Mouse (Mus musculus): ENCODE measurements around the gene H13.
"Not testable (repeated sequence)": the region's sequence is repeated elsewhere in the genome, so short reads cannot be mapped to it uniquely, and the experiment has no call there.

The H13 gene

DNA sequence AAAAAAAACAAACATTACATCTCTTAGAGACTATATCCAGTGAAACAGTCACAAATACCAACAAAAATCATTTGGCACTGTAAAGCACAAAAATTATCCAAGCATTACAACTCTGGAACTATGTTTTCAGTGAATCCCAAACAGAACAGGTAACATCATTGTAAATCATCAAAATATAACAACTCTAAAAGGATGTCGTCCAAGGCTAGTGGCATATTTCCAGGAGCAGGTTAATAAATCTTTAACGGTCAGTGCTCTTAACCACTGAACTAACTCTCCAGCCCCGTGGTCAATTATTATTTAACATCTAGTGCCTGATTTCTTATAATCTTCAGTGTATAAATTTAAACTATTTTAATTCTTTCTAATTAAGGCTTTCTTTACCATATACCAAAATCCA lies 3.1 kb upstream of the H13 start:
- not testable (repeated sequence) for DNase-seq (ENCODE audit: low spot score)

DNA sequence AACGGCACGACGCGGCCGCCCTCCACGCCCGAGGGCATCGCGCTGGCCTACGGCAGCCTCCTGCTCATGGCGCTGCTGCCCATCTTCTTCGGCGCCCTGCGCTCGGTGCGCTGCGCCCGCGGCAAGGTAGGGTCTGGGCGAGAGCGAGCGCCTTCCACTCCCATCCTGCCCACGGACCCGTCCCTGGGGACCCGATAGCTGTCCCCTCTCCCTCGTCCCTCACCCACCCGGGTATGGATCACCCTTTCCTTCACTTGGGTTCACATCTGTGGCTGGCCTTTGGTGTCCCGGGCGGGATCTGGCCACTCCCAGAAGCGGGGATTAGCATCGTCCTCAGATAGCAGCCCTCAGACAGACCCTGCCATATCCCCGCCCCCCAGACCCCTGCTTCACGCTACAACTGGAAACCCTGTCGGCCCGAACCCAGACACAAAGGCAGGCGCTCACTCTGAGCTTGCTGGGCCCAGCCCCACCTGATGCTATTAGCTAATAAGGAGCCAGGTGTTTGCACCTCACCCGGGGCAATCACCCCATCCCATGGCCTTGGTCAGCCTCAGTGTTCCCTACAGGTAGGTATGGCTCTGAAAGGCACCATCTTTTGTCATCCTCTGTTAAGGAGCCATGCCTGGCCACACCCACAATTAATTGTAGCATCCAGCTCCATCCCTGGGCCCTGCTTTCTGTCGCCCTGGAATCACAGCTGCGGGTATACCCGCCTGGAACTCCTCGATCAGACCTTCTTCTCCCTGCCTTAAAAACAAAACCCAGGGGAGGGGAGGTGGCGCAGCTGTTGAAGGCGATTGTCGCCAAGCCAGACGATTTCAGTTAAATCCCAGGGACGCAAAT lies 601 bp downstream of the H13 start:
- DNase-seq (ENCODE audit: low spot score): no peak

DNA sequence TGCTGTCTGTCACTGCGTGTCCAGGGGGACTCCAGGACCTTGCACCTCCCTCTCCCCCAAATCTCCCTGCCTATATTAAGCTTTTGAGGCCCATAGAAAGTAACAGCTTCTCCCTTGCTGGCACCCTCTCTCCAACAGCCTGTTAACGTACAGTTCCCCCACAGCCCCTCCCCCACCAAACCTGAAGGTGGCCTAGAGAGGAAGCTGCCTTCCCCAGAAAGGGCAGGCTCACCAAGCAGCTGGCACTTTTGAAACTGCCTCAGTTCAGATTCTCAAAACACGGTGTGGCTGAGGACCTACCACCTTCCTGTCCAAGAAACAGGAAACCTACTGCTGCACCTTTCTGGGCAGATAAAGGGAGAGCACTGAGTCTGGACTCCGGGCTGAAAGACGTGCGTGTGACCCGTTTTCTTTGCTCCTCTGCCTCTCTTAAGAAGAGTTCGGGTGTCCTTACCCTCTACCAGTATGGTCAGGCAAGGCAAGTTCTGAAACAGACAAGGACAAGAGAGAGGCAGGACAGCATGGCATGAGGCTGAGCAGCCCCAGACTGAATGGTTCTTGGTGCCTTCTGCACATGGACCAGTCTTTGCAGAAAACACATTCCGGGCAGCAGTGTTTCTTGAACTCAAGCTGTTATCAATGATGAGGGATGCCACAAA lies 1.9 kb downstream of the H13 start:
- DNase-seq (ENCODE audit: low spot score): no peak

DNA sequence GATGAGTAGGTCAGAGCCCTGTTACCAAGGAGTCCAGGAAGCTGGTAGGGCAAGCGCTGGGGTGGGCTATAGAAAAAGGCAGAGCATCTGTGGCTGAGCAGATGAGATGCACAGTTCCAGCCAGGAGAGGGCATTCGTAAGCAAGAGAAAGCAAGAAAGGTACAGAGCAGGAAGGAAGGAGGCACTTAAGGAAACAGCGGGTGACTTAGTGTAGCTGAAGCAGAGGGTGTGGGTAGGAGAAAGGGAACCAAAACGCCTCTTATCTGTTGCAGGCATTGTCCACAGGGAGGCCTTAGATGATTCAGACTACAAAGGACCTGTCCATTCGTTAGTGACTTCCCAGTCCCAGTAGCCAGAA lies 2.4 kb downstream of the H13 start:
- DNase-seq (ENCODE audit: low spot score): no peak

DNA sequence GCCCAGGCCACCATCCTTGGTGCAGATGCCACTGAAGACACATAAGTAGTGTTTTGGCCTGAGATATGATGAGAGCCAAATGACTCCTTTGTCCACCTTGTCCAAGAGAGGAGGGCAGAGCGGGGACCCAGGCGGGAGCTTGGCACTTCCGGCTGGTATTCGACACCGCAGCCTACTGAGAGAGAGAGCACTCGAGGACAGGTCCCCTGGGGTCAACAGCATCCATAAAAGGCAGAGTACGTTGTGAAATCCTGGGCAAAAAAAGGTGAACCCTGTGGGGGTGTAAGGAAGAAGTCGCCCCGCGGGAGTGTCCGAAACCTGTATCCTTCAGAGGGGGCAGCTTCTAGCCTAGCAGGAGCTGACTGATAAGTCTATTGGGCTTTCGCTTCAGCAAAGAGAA lies 2.9 kb downstream of the H13 start:
- DNase-seq (ENCODE audit: low spot score): no peak

DNA sequence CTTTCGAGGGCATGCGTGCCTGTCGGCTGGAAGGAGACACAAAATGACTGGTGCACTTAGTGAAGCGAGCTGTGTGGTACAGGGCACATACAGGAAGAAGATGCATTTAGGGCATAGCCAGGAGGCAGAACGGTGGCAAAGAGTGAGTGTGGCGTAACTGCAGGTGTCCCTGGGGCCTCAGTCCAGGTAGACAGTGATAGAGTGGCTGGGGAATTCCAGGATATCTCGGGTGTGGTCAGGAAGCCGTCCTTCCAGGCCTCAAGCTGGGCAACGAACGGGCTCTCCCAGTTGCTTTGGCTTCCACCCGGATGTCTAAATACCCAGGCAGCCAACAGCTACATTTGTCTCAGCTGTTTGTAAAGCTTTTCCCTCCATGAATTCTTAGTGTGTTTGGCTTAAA lies 4.9 kb downstream of the H13 start:
- DNase-seq (ENCODE audit: low spot score): no peak

DNA sequence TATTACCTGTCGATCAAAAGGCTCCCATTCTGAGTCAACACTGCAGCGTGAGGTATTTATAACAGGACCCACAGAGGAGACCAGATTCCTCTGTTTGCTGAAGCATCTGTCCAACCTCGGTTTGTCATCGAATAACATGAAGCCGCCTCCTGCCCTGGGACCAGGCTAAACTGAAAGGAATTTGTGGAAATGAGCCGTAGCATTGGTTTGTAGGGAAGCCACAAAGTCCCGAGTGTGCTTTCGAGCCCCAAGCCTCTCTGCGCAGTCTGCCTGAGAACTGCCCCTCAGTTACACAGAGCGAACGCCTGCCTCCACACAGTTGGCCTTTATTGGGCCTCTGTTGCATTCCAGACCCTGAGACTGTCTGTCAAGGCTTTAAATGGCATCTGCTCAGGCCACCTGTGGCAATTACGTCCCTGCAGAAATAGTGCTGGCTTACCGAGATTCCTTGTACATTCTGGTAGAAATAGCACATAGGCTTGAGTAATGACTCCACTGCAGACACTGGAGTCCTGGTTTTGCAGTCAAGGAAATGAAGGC lies 6.1 kb downstream of the H13 start:
- DNase-seq (ENCODE audit: low spot score): no peak

DNA sequence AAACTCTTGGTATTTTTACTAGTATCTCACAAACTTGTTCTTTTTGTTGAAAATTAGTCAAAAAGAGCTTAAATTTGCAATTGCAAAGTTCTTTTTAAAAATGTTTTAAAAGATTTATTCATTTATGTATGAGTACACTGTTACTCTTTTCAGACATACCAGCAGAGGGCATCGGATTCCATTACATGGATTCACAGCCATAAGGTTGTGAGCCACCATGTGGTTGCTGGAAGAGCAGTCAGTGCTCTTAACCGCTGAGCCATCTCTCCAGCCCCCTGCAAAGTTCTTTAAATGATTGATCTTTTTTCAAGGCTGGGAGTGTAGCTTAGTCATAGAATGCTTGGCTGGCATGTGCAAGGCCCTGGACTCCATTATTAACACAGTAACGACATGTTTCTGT lies 9.0 kb downstream of the H13 start:
- no peak for DNase-seq (ENCODE audit: low spot score)

DNA sequence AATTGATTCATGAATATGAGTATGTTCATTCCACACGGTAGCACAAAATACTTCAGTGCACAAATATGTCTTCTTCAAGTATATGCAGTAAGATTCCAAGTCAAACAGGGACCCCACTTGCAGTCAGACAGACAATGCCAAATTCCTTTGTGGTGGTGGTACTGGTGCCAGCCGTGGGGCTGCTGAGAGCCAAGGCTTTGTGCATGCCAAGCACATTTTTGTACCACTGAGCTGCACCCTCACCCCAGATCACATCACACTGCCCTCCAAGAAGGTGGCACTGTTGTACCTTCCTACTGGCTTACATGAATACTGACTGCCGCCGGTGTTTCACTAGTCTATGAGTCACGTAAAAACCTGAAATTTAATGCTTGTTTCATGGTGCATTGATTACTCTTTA lies 9.7 kb downstream of the H13 start:
- DNase-seq (ENCODE audit: low spot score): no peak

DNA sequence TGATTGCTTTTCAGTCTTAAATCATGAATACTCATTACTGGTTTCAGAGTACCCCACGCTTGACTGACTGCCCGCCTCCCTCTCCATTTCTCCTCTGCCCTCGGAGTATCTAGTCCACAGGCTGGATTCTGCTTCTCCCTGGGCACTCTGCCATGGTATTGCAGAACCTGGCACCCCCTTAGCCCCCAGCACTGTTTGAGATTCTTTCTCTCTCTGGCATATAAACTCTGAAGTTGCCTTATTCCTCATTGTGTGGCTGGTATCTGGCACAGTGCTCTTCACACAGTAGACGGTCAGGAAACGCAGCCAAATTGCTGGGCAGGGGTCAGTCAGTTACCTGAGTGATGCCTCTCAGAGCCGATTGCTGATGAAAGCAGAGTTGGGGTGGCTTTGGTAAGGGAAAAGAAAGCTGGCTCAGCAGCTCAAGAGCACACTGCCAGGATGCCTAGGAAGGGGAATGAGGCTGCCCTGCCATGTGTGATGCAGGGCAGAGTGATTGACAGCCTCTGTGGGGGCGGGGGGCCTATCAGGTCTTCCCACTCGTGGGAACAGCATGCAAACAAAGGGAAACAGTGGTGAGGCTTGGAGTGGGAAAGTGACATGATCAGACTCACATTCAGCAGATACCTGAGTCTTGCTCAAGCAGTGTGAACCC lies 10.6 kb downstream of the H13 start:
- no peak for DNase-seq (ENCODE audit: low spot score)

DNA sequence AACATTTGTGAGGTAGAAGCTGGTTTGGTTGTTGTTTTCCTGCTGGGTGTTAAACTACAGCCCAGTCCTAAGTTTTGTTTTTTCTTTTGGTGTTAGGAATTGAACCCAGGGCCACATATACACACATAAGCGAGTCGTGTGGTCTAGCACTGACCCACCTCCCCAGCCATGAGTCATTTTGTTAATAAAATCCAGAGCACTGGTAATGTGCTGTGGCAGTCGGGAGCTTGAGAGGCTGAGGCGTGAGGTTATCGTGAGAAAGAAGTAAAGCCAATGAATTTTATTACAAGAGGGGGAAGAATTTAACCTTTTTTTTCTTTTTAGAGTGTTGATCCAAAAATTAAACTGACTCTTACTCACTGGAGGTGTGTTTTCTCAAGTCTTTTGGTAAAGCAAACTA lies 13.8 kb downstream of the H13 start:
- no peak for DNase-seq (ENCODE audit: low spot score)

DNA sequence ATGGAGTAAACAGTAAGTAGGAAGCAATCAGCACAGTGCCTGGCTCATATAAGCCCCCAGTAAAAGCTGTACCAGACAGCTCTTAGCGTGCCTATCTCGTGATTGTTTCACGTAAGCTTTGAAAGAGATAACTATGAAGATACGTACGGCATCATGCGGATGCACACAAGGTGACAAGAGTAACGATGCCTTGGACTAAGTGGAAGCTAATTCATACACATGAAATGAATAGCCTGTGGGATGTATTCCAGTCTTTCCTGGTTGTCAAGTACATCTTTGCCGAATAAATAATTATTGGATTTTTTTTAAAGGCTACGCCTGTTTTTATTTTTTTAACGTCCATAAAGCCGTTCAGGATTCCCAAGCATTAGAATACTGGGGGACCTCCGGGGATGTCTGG lies 17.1 kb downstream of the H13 start:
- no peak for DNase-seq (ENCODE audit: low spot score)

DNA sequence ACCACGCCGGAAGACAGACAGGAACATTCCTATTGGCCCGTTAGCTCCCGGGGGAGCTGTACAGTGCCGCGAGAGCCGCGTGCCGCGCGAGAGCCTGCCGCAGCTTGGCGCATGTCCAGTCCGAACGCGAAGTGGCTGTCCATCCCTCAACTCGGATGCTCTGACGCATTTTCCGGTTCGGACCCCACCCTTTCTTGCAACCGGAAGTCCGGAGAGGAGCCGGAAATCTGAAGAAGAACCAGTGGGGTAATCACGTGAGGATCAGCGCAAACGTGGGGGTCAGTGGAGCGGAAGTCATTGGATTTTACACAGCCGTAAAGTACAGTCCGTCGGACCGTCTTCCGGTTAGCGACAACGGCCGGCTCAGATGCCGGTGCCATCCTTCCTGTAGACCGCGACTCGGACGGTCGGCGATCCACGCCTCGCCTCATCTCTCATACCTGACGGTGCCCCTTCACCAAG lies 17.6 kb downstream of the H13 start, which contains the start of gene Mcts2:
Mcts2 (plus strand) TSS at position 230 of the 462 bp plus-strand sequence.
- DNase-seq (ENCODE audit: low spot score): peak; percentile 91

DNA sequence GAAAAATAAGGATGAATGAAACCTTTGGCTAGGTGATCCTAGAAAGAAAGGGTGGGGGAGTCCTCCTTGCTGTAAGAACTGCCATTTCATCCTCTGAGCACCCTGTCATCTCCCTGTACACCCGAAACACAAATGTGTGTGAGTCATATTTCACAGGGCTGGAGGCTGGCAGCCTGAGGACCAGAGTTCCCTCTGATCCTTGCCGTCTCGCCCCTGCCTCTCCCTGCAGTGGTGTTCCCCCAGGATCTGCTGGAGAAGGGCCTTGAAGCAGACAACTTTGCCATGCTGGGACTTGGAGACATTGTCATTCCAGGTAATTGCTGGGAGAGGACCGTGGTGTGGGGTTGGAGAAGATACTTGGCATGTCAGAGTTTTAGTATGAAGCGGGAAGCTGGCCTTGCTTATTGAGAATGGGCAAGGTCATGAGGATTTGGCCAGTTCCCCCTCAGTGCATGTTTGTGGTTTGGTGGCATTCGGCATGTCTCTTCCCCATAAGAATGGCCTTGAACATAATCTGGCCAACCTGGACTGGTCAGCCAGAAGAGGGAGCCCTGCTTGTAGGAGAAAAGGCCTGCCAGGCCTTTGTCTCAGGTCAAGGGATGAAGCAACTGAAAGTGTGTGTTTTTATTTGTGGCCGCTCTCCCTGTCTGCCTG lies 22.4 kb downstream of the H13 start:
- no peak for DNase-seq (ENCODE audit: low spot score)

DNA sequence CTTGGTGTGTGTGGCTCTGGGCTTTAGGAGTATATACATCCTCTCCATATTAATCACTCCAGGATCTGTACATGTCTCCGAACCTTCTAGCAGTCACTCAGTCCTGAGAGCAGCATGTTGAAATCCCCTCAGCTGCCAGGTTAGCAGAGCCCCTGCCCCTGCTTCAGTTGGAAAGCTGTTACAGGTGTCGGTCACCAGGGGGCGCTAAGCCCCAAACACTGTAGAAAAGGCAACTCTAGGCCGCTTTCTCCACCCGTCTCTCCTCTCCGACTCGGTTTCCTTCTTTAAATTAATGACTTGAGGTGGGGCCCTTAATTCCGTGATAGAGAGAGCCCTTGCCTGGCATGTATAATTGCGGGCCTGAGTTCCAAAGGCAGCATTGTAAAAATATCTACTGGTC lies 24.0 kb downstream of the H13 start:
- no peak for DNase-seq (ENCODE audit: low spot score)

DNA sequence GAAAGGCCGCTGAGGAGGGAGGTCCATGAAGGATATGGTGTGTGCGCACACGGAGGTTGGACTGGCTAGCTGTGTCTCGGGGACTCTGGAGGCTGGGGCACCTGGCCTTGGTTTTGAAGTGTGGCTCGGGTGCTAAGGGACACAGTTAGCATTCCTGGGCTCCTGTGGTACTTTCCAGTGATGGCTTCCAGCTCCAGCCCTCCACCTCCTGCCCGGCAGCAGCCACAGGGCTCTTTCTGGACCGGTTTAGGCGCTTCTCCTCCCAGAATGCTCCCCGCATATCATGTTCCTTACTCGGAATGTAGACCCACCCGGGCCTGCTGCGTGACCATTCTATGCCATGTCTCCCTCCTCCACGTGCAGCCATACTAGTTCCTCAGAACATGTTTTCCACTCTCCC lies 24.5 kb downstream of the H13 start:
- no peak for DNase-seq (ENCODE audit: low spot score)

DNA sequence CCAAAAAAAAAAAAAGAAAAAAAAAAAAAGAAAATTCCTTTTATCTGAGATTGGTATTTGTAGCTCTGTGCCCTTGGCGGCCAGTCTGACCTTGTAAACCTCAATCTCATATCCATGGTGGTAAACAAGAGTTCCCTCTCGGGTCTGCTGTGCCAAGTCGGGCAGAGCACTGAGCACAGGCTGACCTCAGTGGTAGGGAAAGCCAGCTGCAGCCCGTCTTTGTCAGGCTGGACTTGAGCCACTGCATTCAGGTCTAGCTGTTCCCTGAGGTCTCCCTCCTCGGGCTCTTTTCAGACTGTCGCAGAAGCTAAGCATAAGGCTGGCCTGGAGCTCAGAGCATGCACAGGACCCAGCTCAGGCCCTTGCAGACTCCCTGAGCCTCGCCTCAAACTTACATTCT lies 25.4 kb downstream of the H13 start:
- DNase-seq (ENCODE audit: low spot score): no peak

DNA sequence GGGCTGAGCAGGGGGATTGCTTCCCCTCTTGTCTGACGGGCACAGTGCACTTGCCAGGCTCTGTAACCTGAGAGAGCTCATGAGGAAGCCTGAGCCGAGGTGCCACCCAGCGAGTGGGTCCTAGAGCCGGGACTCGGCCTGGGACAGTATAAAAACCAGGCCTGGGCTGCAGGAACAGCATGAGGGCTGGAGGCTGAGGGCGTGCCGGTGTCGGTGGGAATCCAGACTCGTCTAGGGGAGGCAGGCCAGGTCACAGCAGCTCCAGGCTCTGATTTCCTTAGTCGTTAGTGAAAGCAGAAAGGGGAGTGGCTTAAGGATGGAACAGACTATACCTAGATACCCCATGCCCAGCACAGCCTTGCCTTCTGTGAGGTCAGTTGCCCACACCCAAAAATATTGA lies 26.8 kb downstream of the H13 start:
- DNase-seq (ENCODE audit: low spot score): no peak

DNA sequence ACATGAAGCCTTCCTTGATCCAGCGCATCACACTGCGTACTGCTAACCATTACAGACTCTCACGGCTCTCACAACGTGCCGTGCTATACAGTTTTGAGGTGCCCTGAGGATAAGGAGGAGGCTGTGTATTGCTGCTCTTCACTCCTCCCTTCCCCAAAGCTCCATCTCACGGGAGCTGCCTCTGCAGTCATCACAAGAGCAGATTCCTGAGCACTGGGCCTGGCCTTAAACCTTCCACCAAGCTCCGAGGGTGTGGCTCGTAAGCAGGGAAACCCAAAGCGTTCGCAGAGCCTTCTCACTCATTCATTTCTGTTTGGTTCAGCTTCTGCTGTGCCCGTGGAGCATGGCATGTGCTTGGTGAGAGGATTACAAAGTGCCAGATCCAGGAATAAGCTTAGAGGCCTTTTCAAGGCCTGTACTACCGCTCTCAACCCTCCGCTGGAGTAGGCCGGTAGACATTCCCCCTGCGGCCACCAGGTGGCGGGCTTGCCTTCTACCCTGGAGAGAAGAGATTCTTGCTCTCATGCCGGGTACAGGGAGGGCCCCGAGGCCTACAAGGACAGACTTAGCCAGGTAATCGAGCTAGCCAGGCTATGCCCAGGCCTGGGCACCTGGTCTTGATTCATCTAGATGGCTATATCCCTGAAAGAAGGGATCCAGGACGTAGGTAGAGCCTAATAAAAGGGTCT lies 27.4 kb downstream of the H13 start:
- DNase-seq (ENCODE audit: low spot score): peak; percentile 87

DNA sequence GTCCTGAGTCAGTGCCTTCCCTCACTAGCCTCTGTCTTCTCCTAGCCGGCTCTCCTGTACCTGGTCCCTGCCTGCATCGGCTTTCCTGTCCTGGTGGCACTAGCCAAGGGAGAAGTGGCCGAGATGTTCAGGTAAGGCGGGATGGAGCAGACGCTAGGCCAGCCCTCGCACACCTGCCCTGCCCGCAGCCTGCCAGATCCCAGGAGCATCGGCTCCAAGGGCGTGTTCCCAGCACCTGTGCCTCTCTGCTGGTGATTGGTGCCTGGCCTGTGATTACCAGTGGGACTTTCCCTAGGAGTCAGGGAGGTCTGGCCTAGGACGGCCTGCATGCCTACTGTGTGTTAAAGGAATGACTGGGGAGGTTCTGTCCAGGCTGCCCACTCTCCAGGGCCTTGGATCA lies 30.9 kb downstream of the H13 start:
- no peak for DNase-seq (ENCODE audit: low spot score)

DNA sequence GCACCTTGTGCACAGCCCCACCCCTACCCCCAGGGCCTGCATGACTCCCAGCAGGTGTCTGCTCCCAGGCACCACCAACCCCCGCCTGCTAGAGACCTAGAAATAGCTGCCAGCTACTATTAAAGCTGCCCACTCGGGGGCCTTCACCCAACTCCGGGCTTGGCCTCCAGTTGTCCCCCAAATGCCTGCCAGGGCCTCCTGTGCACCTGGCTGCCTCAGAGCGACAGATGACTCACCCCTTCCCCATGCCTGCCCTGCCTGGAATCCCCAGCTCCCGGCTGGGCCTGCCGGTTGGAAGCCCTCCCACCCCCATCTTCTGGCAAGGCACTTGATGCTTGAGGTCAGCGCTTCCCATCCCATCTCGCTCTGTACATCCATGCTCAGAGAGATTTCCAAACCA lies 31.5 kb downstream of the H13 start:
- no peak for DNase-seq (ENCODE audit: low spot score)

Measured in left cerebral cortex, adult 11 months (tissue).